Mouse (Mus musculus) forebrain, postnatal 0 days (tissue): ENCODE data around the gene Csnk2b. TPM values are rescaled to one million over a fixed set of nuclear protein-coding genes. Genes with fewer than 3 reads are reported as not detected.

Source experiments
- ATAC-seq: fragments of 200-750 bp; cut with Nextera tagmentation; 2 replicates; pipeline ENCODE4 v1.8.0; 2017; ENCODE audit warnings: mild to moderate bottlenecking, moderate library complexity
- DNase-seq: peaks from one replicate; pipeline ENCODE4 v3.0.0-alpha.2; 2015
- H3K27ac ChIP-seq: fragments of 300-500 bp; sonication (generic); 2 replicates; pipeline ENCODE4 v1.5.1; 2014; ENCODE audit warnings: low read depth, mild to moderate bottlenecking, antibody characterized with exemption, low read length, moderate library complexity, mixed read lengths
- H3K27me3 ChIP-seq: fragments of 300-500 bp; sonication (generic); 2 replicates; pipeline ENCODE4 v1.6.1; 2014; ENCODE audit warnings: mild to moderate bottlenecking, low read length, mixed read lengths; ENCODE audit not compliant: insufficient read depth
- H3K36me3 ChIP-seq: fragments of 300-500 bp; sonication (generic); 2 replicates; pipeline ENCODE4 v1.6.1; 2014; ENCODE audit warnings: mild to moderate bottlenecking, moderate library complexity; ENCODE audit not compliant: insufficient read depth
- H3K4me1 ChIP-seq: fragments of 300-500 bp; sonication (generic); 2 replicates; pipeline ENCODE4 v1.6.1; 2014; ENCODE audit warnings: antibody characterized with exemption; ENCODE audit not compliant: insufficient read depth
- H3K4me2 ChIP-seq: fragments of 300-500 bp; sonication (generic); 2 replicates; pipeline ENCODE4 v1.6.1; 2014; ENCODE audit warnings: low read depth, mild to moderate bottlenecking, moderate library complexity
- H3K4me3 ChIP-seq: fragments of 300-500 bp; sonication (generic); 2 replicates; pipeline ENCODE4 v1.5.1; 2014; ENCODE audit warnings: low read depth, low read length, mixed read lengths
- H3K9ac ChIP-seq: fragments of 300-500 bp; sonication (generic); 2 replicates; pipeline ENCODE4 v1.6.1; 2014; ENCODE audit warnings: mild to moderate bottlenecking
- H3K9me3 ChIP-seq: fragments of 300-500 bp; sonication (generic); 2 replicates; pipeline ENCODE4 v1.6.1; 2016; ENCODE audit warnings: low read length
- CTCF ChIP-seq: sonication (generic); IDR thresholded peaks from 2 replicates; pipeline ENCODE4 v1.5.1; 2016; ENCODE audit warnings: antibody characterized with exemption, control low read depth, low read depth
- WGBS: fragments of 180-500 bp; shearing (Covaris S2); extraction: QIAGEN DNeasy Blood & Tissue Kit; methylation state at CpG from one replicate; pipeline ENCODE4 v1.1.7; 2014; 5-methylcytosine and 5-hydroxymethylcytosine counted together
- polyA plus RNA-seq: library from polyadenylated mRNA; unstranded; fragments of >200 nt; fragmentation: Nextera tagmentation; extraction: Ambion mirVana; gene quantifications from 2 replicates; pipeline ENCODE4 v1.2.1, GENCODE M21; 2015
- total RNA-seq: library from RNA; depleted of rRNA; stranded (reverse); fragments of >200 nt; gene quantifications from 2 replicates; pipeline ENCODE4 v1.2.3, GENCODE M21; 2014; rRNA removed

The Csnk2b gene
- total and polyA plus RNA-seq, 2 experiments from 2014 or later, result 247 to 334 TPM

- WGBS, result 83% methylated on average over 17 of the region's 17 CpGs
These were observed 53.5 kb downstream of the Csnk2b start for GRCm38 (mm10) chr17:35068213-35068914.

More at GRCm38 (mm10) chr17:35068213-35068914, 53.5 kb downstream of the Csnk2b start:
- peaks cover 4% of the 10 kb centered on the region for H3K27me3 ChIP-seq
- no peak overlapping the region for H3K9ac ChIP-seq
- H3K36me3 ChIP-seq, result no peaks in the 10 kb centered on the region
- H3K27ac ChIP-seq, result no peak overlapping the region
- H3K9me3 ChIP-seq, result no peaks in the 10 kb centered on the region
- no peak for TF ChIP-seq CTCF
- H3K4me1 ChIP-seq, result 0 out of 2 replicates have a peak, but pooled peaks cover 8% of the 10 kb centered on the region
- ATAC-seq (no peak), DNase-seq (no peak)
- no peak overlapping the region for H3K4me2 ChIP-seq
- no peak overlapping the region for H3K4me3 ChIP-seq

Other genes with a start within 250 kb of the Csnk2b start
Only the 30 nearest of the 42 such genes appear.
- gene Lsm2, start 140.2 kb downstream of the Csnk2b start, total RNA-seq, result 29.1 and 38.9 TPM in 2 replicates
- gene Lsm2, start 140.2 kb downstream of the Csnk2b start, polyA plus RNA-seq, result 111 and 120 TPM in 2 replicates
- gene Vars, start 121.1 kb downstream of the Csnk2b start, total RNA-seq, result 84.4 and 93.4 TPM in 2 replicates
- 36.7 and 45.4 TPM in 2 replicates for gene Vars, start 121.1 kb downstream of the Csnk2b start, polyA plus RNA-seq
- gene Vwa7, start 105.5 kb downstream of the Csnk2b start, total RNA-seq, result 0.14 and 0.31 TPM in 2 replicates
- gene Vwa7, start 105.5 kb downstream of the Csnk2b start, polyA plus RNA-seq, result 0.08 TPM in 1 of 2 replicates, not detected in the other
- 2.2 and 2.7 TPM in 2 replicates for gene Sapcd1, start 94.0 kb downstream of the Csnk2b start, total RNA-seq
- gene Sapcd1, start 94.0 kb downstream of the Csnk2b start, polyA plus RNA-seq, result 1.6 TPM in 2 replicates
- gene Msh5, start 75.3 kb downstream of the Csnk2b start, total RNA-seq, result 1.3 and 2.2 TPM in 2 replicates
- 1.1 and 1.3 TPM in 2 replicates for gene Msh5, start 75.3 kb downstream of the Csnk2b start, polyA plus RNA-seq
- gene Clic1, start 72.1 kb downstream of the Csnk2b start, total RNA-seq, result 26.8 and 29.3 TPM in 2 replicates
- 47.9 and 50.5 TPM in 2 replicates for gene Clic1, start 72.1 kb downstream of the Csnk2b start, polyA plus RNA-seq
- gene Ddah2, start 63.0 kb downstream of the Csnk2b start, total RNA-seq, result 167 and 220 TPM in 2 replicates
- 261 and 299 TPM in 2 replicates for gene Ddah2, start 63.0 kb downstream of the Csnk2b start, polyA plus RNA-seq
- gene Ly6g6c, start 56.7 kb downstream of the Csnk2b start, total RNA-seq, result not detected in 2 replicates
- gene Ly6g6c, start 56.7 kb downstream of the Csnk2b start, polyA plus RNA-seq, result not detected in 2 replicates
- gene Mpig6b, start 55.9 kb downstream of the Csnk2b start, total RNA-seq, result not detected in 2 replicates
- 0.08 TPM in 2 replicates for gene Mpig6b, start 55.9 kb downstream of the Csnk2b start, polyA plus RNA-seq
- 0.38 and 3.9 TPM in 2 replicates for gene Ly6g6e, start 45.2 kb downstream of the Csnk2b start, total RNA-seq
- gene Ly6g6e, start 45.2 kb downstream of the Csnk2b start, polyA plus RNA-seq, result 2.9 and 3.9 TPM in 2 replicates
- gene Ly6g6d, start 44.0 kb downstream of the Csnk2b start, total RNA-seq, result 3.8 TPM in 1 of 2 replicates, not detected in the other
- 1.2 and 1.6 TPM in 2 replicates for gene Ly6g6d, start 44.0 kb downstream of the Csnk2b start, polyA plus RNA-seq
- 0.23 TPM in 1 of 2 replicates, not detected in the other for gene Ly6g6f, start 36.4 kb downstream of the Csnk2b start, total RNA-seq
- gene Ly6g6f, start 36.4 kb downstream of the Csnk2b start, polyA plus RNA-seq, result not detected in 2 replicates
- gene Abhd16a, start 32.8 kb downstream of the Csnk2b start, total RNA-seq, result 139 and 202 TPM in 2 replicates
- gene Abhd16a, start 32.8 kb downstream of the Csnk2b start, polyA plus RNA-seq, result 92.8 and 96.3 TPM in 2 replicates
- not detected in 2 replicates for gene Ly6g5c, start 13.8 kb downstream of the Csnk2b start, total RNA-seq
- gene Ly6g5c, start 13.8 kb downstream of the Csnk2b start, polyA plus RNA-seq, result not detected in 2 replicates
- gene Ly6g5b, start 6.6 kb downstream of the Csnk2b start, total RNA-seq, result 0.54 and 1.1 TPM in 2 replicates
- 0.55 and 1.1 TPM in 2 replicates for gene Ly6g5b, start 6.6 kb downstream of the Csnk2b start, polyA plus RNA-seq
- gene Gpank1, start 598 bp downstream of the Csnk2b start, total RNA-seq, result 16.9 and 20.5 TPM in 2 replicates
- 19.7 and 20.8 TPM in 2 replicates for gene Gpank1, start 598 bp downstream of the Csnk2b start, polyA plus RNA-seq
- gene D17H6S53E, start 4.3 kb upstream of the Csnk2b start, total RNA-seq, result 15.3 and 26.2 TPM in 2 replicates
- gene D17H6S53E, start 4.3 kb upstream of the Csnk2b start, polyA plus RNA-seq, result 7.4 and 8.0 TPM in 2 replicates
- gene Apom, start 10.0 kb upstream of the Csnk2b start, total RNA-seq, result 0.71 and 0.77 TPM in 2 replicates
- gene Apom, start 10.0 kb upstream of the Csnk2b start, polyA plus RNA-seq, result not detected in 2 replicates
- 285 and 340 TPM in 2 replicates for gene Bag6, start 13.1 kb upstream of the Csnk2b start, total RNA-seq
- 68.2 and 71.9 TPM in 2 replicates for gene Bag6, start 13.1 kb upstream of the Csnk2b start, polyA plus RNA-seq
- 112 and 155 TPM in 2 replicates for gene Prrc2a, start 42.8 kb upstream of the Csnk2b start, total RNA-seq
- 56.7 and 85.3 TPM in 2 replicates for gene Prrc2a, start 42.8 kb upstream of the Csnk2b start, polyA plus RNA-seq
- gene Aif1, start 54.0 kb upstream of the Csnk2b start, total RNA-seq, result 1.9 and 3.6 TPM in 2 replicates
- 8.4 and 10.0 TPM in 2 replicates for gene Aif1, start 54.0 kb upstream of the Csnk2b start, polyA plus RNA-seq
- 15.7 and 17.4 TPM in 2 replicates for gene Lst1, start 66.4 kb upstream of the Csnk2b start, total RNA-seq
- gene Lst1, start 66.4 kb upstream of the Csnk2b start, polyA plus RNA-seq, result 11.4 and 12.7 TPM in 2 replicates
- gene Ltb, start 72.4 kb upstream of the Csnk2b start, total RNA-seq, result 0.76 and 1.1 TPM in 2 replicates
- 0.64 and 1.1 TPM in 2 replicates for gene Ltb, start 72.4 kb upstream of the Csnk2b start, polyA plus RNA-seq
- 0.71 TPM in 1 of 2 replicates, not detected in the other for gene Tnf, start 80.0 kb upstream of the Csnk2b start, total RNA-seq
- gene Tnf, start 80.0 kb upstream of the Csnk2b start, polyA plus RNA-seq, result 0.09 TPM in 1 of 2 replicates, not detected in the other
- 0.38 TPM in 1 of 2 replicates, not detected in the other for gene Lta, start 83.3 kb upstream of the Csnk2b start, total RNA-seq
- gene Lta, start 83.3 kb upstream of the Csnk2b start, polyA plus RNA-seq, result 0.50 and 0.80 TPM in 2 replicates
- gene Gm16181, start 98.8 kb upstream of the Csnk2b start, total RNA-seq, result not detected in 2 replicates
- not detected in 2 replicates for gene Gm16181, start 98.8 kb upstream of the Csnk2b start, polyA plus RNA-seq
- gene Atp6v1g2, start 111.6 kb upstream of the Csnk2b start, total RNA-seq, result 59.7 and 81.4 TPM in 2 replicates
- gene Atp6v1g2, start 111.6 kb upstream of the Csnk2b start, polyA plus RNA-seq, result 121 and 146 TPM in 2 replicates
- 17.1 and 24.5 TPM in 2 replicates for gene Nfkbil1, start 113.7 kb upstream of the Csnk2b start, total RNA-seq
- 12.3 and 12.4 TPM in 2 replicates for gene Nfkbil1, start 113.7 kb upstream of the Csnk2b start, polyA plus RNA-seq
- 305 and 336 TPM in 2 replicates for gene Ddx39b, start 119.7 kb upstream of the Csnk2b start, total RNA-seq
- gene Ddx39b, start 119.7 kb upstream of the Csnk2b start, polyA plus RNA-seq, result 357 and 382 TPM in 2 replicates
- 54.9 and 63.3 TPM in 2 replicates for gene H2-D1, start 140.7 kb upstream of the Csnk2b start, total RNA-seq
- 74.5 and 95.9 TPM in 2 replicates for gene H2-D1, start 140.7 kb upstream of the Csnk2b start, polyA plus RNA-seq